Mouse (Mus musculus): Measurements from ENCODE around the gene Leng1. TPM values are rescaled to one million over a fixed set of nuclear protein-coding genes. Genes with fewer than 3 reads are reported as not detected.
A peak's percentile ranks its signal among the peaks of the same experiment; 100 is the strongest.

Leng1 gene
- polyA plus RNA-seq, 1 experiment from 2014 or later, result 14.1 TPM

GRCm38 (mm10) chr7:3656966-3657365, 8.7 kb downstream of the Leng1 start:
- Histone ChIP-seq H3K9me3 (ENCODE audit: control insufficient read depth, low read depth, low read length) (no peaks in the 10 kb centered on the region), H3K27ac (ENCODE audit: low read length) (no peak overlapping the region), H3K36me3 (ENCODE audit: control insufficient read depth, insufficient read depth, low read length) (peaks cover 91% of the 10 kb centered on the region), H3K4me1 (ENCODE audit: control insufficient read depth, insufficient read depth, low read length) (no peaks in the 10 kb centered on the region), H3K4me3 (ENCODE audit: low read depth, low read length) (no peak overlapping the region), H3K9ac (replicated peaks; ENCODE audit: low read depth, low read length) (no peak overlapping the region), H3K27me3 (ENCODE audit: control insufficient read depth, insufficient read depth, low read length) (no peaks in the 10 kb centered on the region), H3K4me2 (replicated peaks; ENCODE audit: low read depth, low read length) (no peak overlapping the region)
- no peak for ATAC-seq (ENCODE audit: insufficient number of reproducible peaks, insufficient read depth, low FRiP score, low read depth)
- 83% methylated on average over 4 of the region's 4 CpGs for WGBS

- Histone ChIP-seq H3K36me3 (ENCODE audit: control insufficient read depth, insufficient read depth, low read length) (peaks cover 21% of the 10 kb centered on the region), H3K9me3 (ENCODE audit: control insufficient read depth, low read depth, low read length) (no peaks in the 10 kb centered on the region), H3K4me3 (ENCODE audit: low read depth, low read length) (peak overlapping the region; percentile 91), H3K27ac (ENCODE audit: low read length) (no peak overlapping the region), H3K27me3 (ENCODE audit: control insufficient read depth, insufficient read depth, low read length) (no peaks in the 10 kb centered on the region), H3K4me2 (replicated peaks; ENCODE audit: low read depth, low read length) (peak overlapping the region; percentile 91), H3K9ac (replicated peaks; ENCODE audit: low read depth, low read length) (peak overlapping the region; percentile 97), H3K4me1 (ENCODE audit: control insufficient read depth, insufficient read depth, low read length) (peaks cover 27% of the 10 kb centered on the region)
- no peak for ATAC-seq (ENCODE audit: insufficient number of reproducible peaks, insufficient read depth, low FRiP score, low read depth)
- WGBS, result 55% methylated on average over 4 of the region's 4 CpGs
These were observed 19.0 kb downstream of the Leng1 start for GRCm38 (mm10) chr7:3646641-3647040.

GRCm38 (mm10) chr7:3646188-3646587, 19.5 kb downstream of the Leng1 start:
- H3K4me2 ChIP-seq (replicated peaks; ENCODE audit: low read depth, low read length), result peak overlapping the region; percentile 91
- WGBS, result 5% methylated on average over 9 of the region's 9 CpGs
- no peaks in the 10 kb centered on the region for H3K27me3 ChIP-seq (ENCODE audit: control insufficient read depth, insufficient read depth, low read length)
- peak overlapping the region; percentile 91 for H3K4me3 ChIP-seq (ENCODE audit: low read depth, low read length)
- no peak for ATAC-seq (ENCODE audit: insufficient number of reproducible peaks, insufficient read depth, low FRiP score, low read depth)
- no peaks in the 10 kb centered on the region for H3K9me3 ChIP-seq (ENCODE audit: control insufficient read depth, low read depth, low read length)
- peaks cover 27% of the 10 kb centered on the region for H3K4me1 ChIP-seq (ENCODE audit: control insufficient read depth, insufficient read depth, low read length)
- peaks cover 17% of the 10 kb centered on the region; the same call in 1 of the 2 replicates for H3K36me3 ChIP-seq (ENCODE audit: control insufficient read depth, insufficient read depth, low read length)
- H3K9ac ChIP-seq (replicated peaks; ENCODE audit: low read depth, low read length), result peak overlapping the region; percentile 97
- H3K27ac ChIP-seq (ENCODE audit: low read length), result no peak overlapping the region; the same call in 1 of the 2 replicates

GRCm38 (mm10) chr7:3645488-3646025, 20.1 kb downstream of the Leng1 start:
- H3K4me1 ChIP-seq (ENCODE audit: control insufficient read depth, insufficient read depth, low read length), result peaks cover 27% of the 10 kb centered on the region
- H3K9ac ChIP-seq (replicated peaks; ENCODE audit: low read depth, low read length), result peak overlapping the region; percentile 97
- H3K36me3 ChIP-seq (ENCODE audit: control insufficient read depth, insufficient read depth, low read length), result peaks cover 16% of the 10 kb centered on the region
- H3K27me3 ChIP-seq (ENCODE audit: control insufficient read depth, insufficient read depth, low read length), result no peaks in the 10 kb centered on the region
- under 1% methylated on average over 52 of the region's 58 CpGs for WGBS
- H3K4me2 ChIP-seq (replicated peaks; ENCODE audit: low read depth, low read length), result peak overlapping the region; percentile 91
- peak overlapping the region; percentile 98 for H3K27ac ChIP-seq (ENCODE audit: low read length)
- ATAC-seq (ENCODE audit: insufficient number of reproducible peaks, insufficient read depth, low FRiP score, low read depth), result no peak
- no peaks in the 10 kb centered on the region for H3K9me3 ChIP-seq (ENCODE audit: control insufficient read depth, low read depth, low read length)
- H3K4me3 ChIP-seq (ENCODE audit: low read depth, low read length), result peak overlapping the region; percentile 91

GRCm38 (mm10) chr7:3644672-3645487, 20.8 kb downstream of the Leng1 start, which contains the start of gene Cnot3:
Gene Cnot3, plus strand, starts transcription at chr7:3645268.
- under 1% methylated on average over 43 of the region's 58 CpGs for WGBS
- Histone ChIP-seq H3K4me1 (ENCODE audit: control insufficient read depth, insufficient read depth, low read length) (peaks cover 27% of the 10 kb centered on the region), H3K4me3 (ENCODE audit: low read depth, low read length) (peak within 1 kb of the TSS; percentile 91), H3K9me3 (ENCODE audit: control insufficient read depth, low read depth, low read length) (no peaks in the 10 kb centered on the region), H3K27me3 (ENCODE audit: control insufficient read depth, insufficient read depth, low read length) (no peaks in the 10 kb centered on the region), H3K36me3 (ENCODE audit: control insufficient read depth, insufficient read depth, low read length) (peaks cover 15% of the 10 kb centered on the region), H3K4me2 (replicated peaks; ENCODE audit: low read depth, low read length) (peak within 1 kb of the TSS; percentile 91), H3K27ac (ENCODE audit: low read length) (peak within 1 kb of the TSS; percentile 98), H3K9ac (replicated peaks; ENCODE audit: low read depth, low read length) (peak within 1 kb of the TSS; percentile 97)
- peak; percentile 98 for ATAC-seq (ENCODE audit: insufficient number of reproducible peaks, insufficient read depth, low FRiP score, low read depth)

GRCm38 (mm10) chr7:3644348-3644671, 21.3 kb downstream of the Leng1 start:
- Histone ChIP-seq H3K9me3 (ENCODE audit: control insufficient read depth, low read depth, low read length) (no peaks in the 10 kb centered on the region), H3K4me2 (replicated peaks; ENCODE audit: low read depth, low read length) (peak overlapping the region; percentile 54), H3K9ac (replicated peaks; ENCODE audit: low read depth, low read length) (no peak overlapping the region), H3K4me1 (ENCODE audit: control insufficient read depth, insufficient read depth, low read length) (peaks cover 27% of the 10 kb centered on the region), H3K27me3 (ENCODE audit: control insufficient read depth, insufficient read depth, low read length) (no peaks in the 10 kb centered on the region), H3K36me3 (ENCODE audit: control insufficient read depth, insufficient read depth, low read length) (peaks cover 10% of the 10 kb centered on the region), H3K27ac (ENCODE audit: low read length) (no peak overlapping the region; the same call in 1 of the 2 replicates), H3K4me3 (ENCODE audit: low read depth, low read length) (peak overlapping the region; percentile 91)
- no peak for ATAC-seq (ENCODE audit: insufficient number of reproducible peaks, insufficient read depth, low FRiP score, low read depth)
- WGBS, result 2% methylated on average over 11 of the region's 11 CpGs

GRCm38 (mm10) chr7:3643843-3644242, 21.8 kb downstream of the Leng1 start:
- H3K36me3 ChIP-seq (ENCODE audit: control insufficient read depth, insufficient read depth, low read length), result peaks cover 7% of the 10 kb centered on the region
- H3K9ac ChIP-seq (replicated peaks; ENCODE audit: low read depth, low read length), result no peak overlapping the region
- no peak for ATAC-seq (ENCODE audit: insufficient number of reproducible peaks, insufficient read depth, low FRiP score, low read depth)
- H3K4me1 ChIP-seq (ENCODE audit: control insufficient read depth, insufficient read depth, low read length), result peaks cover 27% of the 10 kb centered on the region
- H3K27ac ChIP-seq (ENCODE audit: low read length), result no peak overlapping the region
- WGBS, result 16% methylated on average over 9 of the region's 9 CpGs
- H3K4me2 ChIP-seq (replicated peaks; ENCODE audit: low read depth, low read length), result peak overlapping the region; percentile 54
- peak overlapping the region; percentile 91 for H3K4me3 ChIP-seq (ENCODE audit: low read depth, low read length)
- no peaks in the 10 kb centered on the region for H3K9me3 ChIP-seq (ENCODE audit: control insufficient read depth, low read depth, low read length)
- no peaks in the 10 kb centered on the region for H3K27me3 ChIP-seq (ENCODE audit: control insufficient read depth, insufficient read depth, low read length)

- H3K4me3 ChIP-seq (ENCODE audit: low read depth, low read length), result no peak overlapping the region
- no peak overlapping the region for H3K4me2 ChIP-seq (replicated peaks; ENCODE audit: low read depth, low read length)
- no peak overlapping the region for H3K27ac ChIP-seq (ENCODE audit: low read length)
- no peak overlapping the region for H3K9ac ChIP-seq (replicated peaks; ENCODE audit: low read depth, low read length)
- no peaks in the 10 kb centered on the region for H3K9me3 ChIP-seq (ENCODE audit: control insufficient read depth, low read depth, low read length)
- no peak for ATAC-seq (ENCODE audit: insufficient number of reproducible peaks, insufficient read depth, low FRiP score, low read depth)
- WGBS, result 58% methylated on average over 5 of the region's 5 CpGs
- peaks cover 24% of the 10 kb centered on the region for H3K4me1 ChIP-seq (ENCODE audit: control insufficient read depth, insufficient read depth, low read length)
- no peaks in the 10 kb centered on the region for H3K27me3 ChIP-seq (ENCODE audit: control insufficient read depth, insufficient read depth, low read length)
- peaks cover 12% of the 10 kb centered on the region for H3K36me3 ChIP-seq (ENCODE audit: control insufficient read depth, insufficient read depth, low read length)
These were observed 22.2 kb downstream of the Leng1 start for GRCm38 (mm10) chr7:3643412-3643811.

Data from stomach, embryonic 14.5 days (tissue).